Mouse (Mus musculus) heart, embryonic 14.5 days (tissue): ENCODE results near the gene Aco2. TPM values are rescaled to one million over a fixed set of nuclear protein-coding genes. Genes with fewer than 3 reads are reported as not detected.

ENCODE experiments used
- ATAC-seq: fragments of 200-750 bp; cut with Nextera tagmentation; 2 replicates; pipeline ENCODE4 v1.8.0; 2017; ENCODE audit warnings: low read depth, moderate TSS enrichment; ENCODE audit not compliant: insufficient number of reproducible peaks, insufficient read depth, low FRiP score
- H3K27ac ChIP-seq, 2 experiments: fragments of 200-500 bp in 1 of 2; fragments of 300-500 bp in 1 of 2; sonication (generic) in 1 of 2; replicated peaks in 1 of 2; 2 replicates each; pipeline ENCODE4 v1.5.1; 2012 to 2014; ENCODE audit warnings: low read depth in 2 of 2, low read length in 2 of 2, control low read depth in 1 of 2, mild to moderate bottlenecking in 1 of 2, mixed read lengths in 1 of 2; ENCODE audit not compliant: control insufficient read depth in 1 of 2, insufficient read depth in 1 of 2
- H3K27me3 ChIP-seq: fragments of 300-500 bp; sonication (generic); 2 replicates; pipeline ENCODE4 v1.6.1; 2014; ENCODE audit warnings: mild to moderate bottlenecking, low read length, control low read depth; ENCODE audit not compliant: control insufficient read depth, insufficient read depth
- H3K36me3 ChIP-seq: fragments of 300-500 bp; sonication (generic); 2 replicates; pipeline ENCODE4 v1.6.1; 2014; ENCODE audit warnings: mild to moderate bottlenecking, control low read depth, low read length, mixed read lengths; ENCODE audit not compliant: control insufficient read depth, insufficient read depth
- H3K4me1 ChIP-seq, 2 experiments: fragments of 200-500 bp in 1 of 2; fragments of 300-500 bp in 1 of 2; sonication (generic) in 1 of 2; 2 replicates each; pipeline ENCODE4 v1.6.1; 2012 to 2014; ENCODE audit warnings: low read length in 2 of 2, control low read depth in 1 of 2, mixed read lengths in 1 of 2; ENCODE audit not compliant: control insufficient read depth in 2 of 2, insufficient read depth in 2 of 2
- H3K4me2 ChIP-seq: fragments of 300-500 bp; sonication (generic); 2 replicates; pipeline ENCODE4 v1.6.1; 2014; ENCODE audit warnings: mild to moderate bottlenecking, low read length
- H3K4me3 ChIP-seq, 2 experiments: fragments of 200-500 bp in 1 of 2; fragments of 300-500 bp in 1 of 2; sonication (generic) in 1 of 2; 2 replicates each; pipeline ENCODE4 v1.5.1; 2012 to 2014; ENCODE audit warnings: low read length in 2 of 2, mild to moderate bottlenecking in 2 of 2, control low read depth in 1 of 2, low read depth in 1 of 2, moderate library complexity in 1 of 2; ENCODE audit not compliant: control insufficient read depth in 1 of 2, insufficient read depth in 1 of 2
- H3K9ac ChIP-seq: fragments of 300-500 bp; sonication (generic); 2 replicates; pipeline ENCODE4 v1.6.1; 2014; ENCODE audit warnings: mild to moderate bottlenecking, low read length
- H3K9me3 ChIP-seq: fragments of 300-500 bp; sonication (generic); 2 replicates; pipeline ENCODE4 v1.6.1; 2016; ENCODE audit warnings: low read length, control low read depth; ENCODE audit not compliant: control insufficient read depth
- WGBS: fragments of 180-500 bp; shearing (Covaris S2); extraction: QIAGEN DNeasy Blood & Tissue Kit; methylation state at CpG from one replicate; pipeline ENCODE4 v1.1.7; 2014; 5-methylcytosine and 5-hydroxymethylcytosine counted together
- polyA plus RNA-seq: library from polyadenylated mRNA; unstranded; fragments of >200 nt; fragmentation: Nextera tagmentation; extraction: Ambion mirVana; gene quantifications from 2 replicates; pipeline ENCODE4 v1.2.1, GENCODE M21; 2014

Gene Aco2
- polyA plus RNA-seq, 1 experiment from 2014 or later = 571 TPM

GRCm38 (mm10) chr15:81957598-81957997 lies 85.5 kb downstream of the Aco2 start:
- Histone ChIP-seq H3K9ac (no peak overlapping the region), H3K4me3 (no peak overlapping the region), H3K4me1 (0 out of 4 replicates have a peak, but pooled peaks cover 0 to 6% of the 10 kb centered on the region in 2 experiments), H3K27me3 (no peaks in the 10 kb centered on the region), H3K36me3 (peaks cover 13% of the 10 kb centered on the region), H3K4me2 (no peak overlapping the region), H3K9me3 (no peaks in the 10 kb centered on the region), H3K27ac (no peak overlapping the region)
- ATAC-seq = no peak
- WGBS = 86% methylated on average over 11 of the region's 11 CpGs

- WGBS = 61% methylated on average over 3 of the region's 3 CpGs
- Histone ChIP-seq H3K27ac (no peak overlapping the region), H3K9me3 (no peaks in the 10 kb centered on the region), H3K4me3 (no peak overlapping the region), H3K4me1 (0 out of 4 replicates have a peak, but pooled peaks cover 0 to 6% of the 10 kb centered on the region in 2 experiments), H3K27me3 (no peaks in the 10 kb centered on the region), H3K4me2 (no peak overlapping the region), H3K9ac (no peak overlapping the region; the same call in 1 of the 2 replicates), H3K36me3 (peaks cover 13% of the 10 kb centered on the region)
- no peak for ATAC-seq
Measured at GRCm38 (mm10) chr15:81958906-81959305, 86.8 kb downstream of the Aco2 start.

- ATAC-seq = peak; percentile 97
- 1% methylated on average over 77 of the region's 77 CpGs for WGBS
- Histone ChIP-seq H3K4me1 (0 out of 4 replicates have a peak, but pooled peaks cover 0 to 6% of the 10 kb centered on the region in 2 experiments), H3K27ac (peak within 1 kb of the TSS; percentile 72 to 74), H3K27me3 (no peaks in the 10 kb centered on the region), H3K36me3 (no peaks in the 10 kb centered on the region), H3K4me2 (peak within 1 kb of the TSS; percentile 99), H3K9ac (peak within 1 kb of the TSS; percentile 77), H3K4me3 (peak within 1 kb of the TSS; percentile 58 to 70), H3K9me3 (no peaks in the 10 kb centered on the region)
Measured at GRCm38 (mm10) chr15:81960171-81961077, 88.3 kb downstream of the Aco2 start, which contains the start of gene Pmm1. Pmm1 (minus strand) TSS chr15:81960930.

GRCm38 (mm10) chr15:81961078-81961451 lies 89.0 kb downstream of the Aco2 start:
- WGBS = under 1% methylated on average over 8 of the region's 8 CpGs
- no peak; the same call in 1 of the 2 replicates for ATAC-seq
- H3K9ac ChIP-seq = 0 out of 2 replicates have a peak overlapping the region, but pooled peaks have one; percentile 8
- H3K36me3 ChIP-seq = no peaks in the 10 kb centered on the region
- 0 out of 4 replicates have a peak, but pooled peaks cover 0 to 6% of the 10 kb centered on the region in 2 experiments for H3K4me1 ChIP-seq
- H3K27ac ChIP-seq = no peak overlapping the region
- no peaks in the 10 kb centered on the region for H3K27me3 ChIP-seq
- peak overlapping the region; percentile 99 for H3K4me2 ChIP-seq
- H3K9me3 ChIP-seq = no peaks in the 10 kb centered on the region
- peak overlapping the region; percentile 23 to 58 for H3K4me3 ChIP-seq

- Histone ChIP-seq H3K27ac (no peak overlapping the region), H3K27me3 (no peaks in the 10 kb centered on the region), H3K4me1 (0 out of 4 replicates have a peak, but pooled peaks cover 0 to 6% of the 10 kb centered on the region in 2 experiments), H3K4me3 (no peak overlapping the region), H3K9ac (no peak overlapping the region), H3K4me2 (no peak overlapping the region), H3K36me3 (no peaks in the 10 kb centered on the region), H3K9me3 (no peaks in the 10 kb centered on the region)
- no peak for ATAC-seq
- WGBS = 36% methylated on average over 1 of the region's 1 CpGs
Measured at GRCm38 (mm10) chr15:81964262-81964661, 92.2 kb downstream of the Aco2 start.

Other genes starting within 250 kb of the Aco2 start
- gene L3mbtl2, start 208.4 kb upstream of the Aco2 start, polyA plus RNA-seq = 14.0 and 15.0 TPM in 2 replicates
- gene Chadl, start 175.0 kb upstream of the Aco2 start, polyA plus RNA-seq = 1.1 and 1.3 TPM in 2 replicates
- gene Zc3h7b, start 127.3 kb upstream of the Aco2 start, polyA plus RNA-seq = 23.1 and 26.6 TPM in 2 replicates
- 71.1 and 75.3 TPM in 2 replicates for gene Rangap1, start 126.8 kb upstream of the Aco2 start, polyA plus RNA-seq
- 23.4 and 25.8 TPM in 2 replicates for gene Tef, start 69.9 kb upstream of the Aco2 start, polyA plus RNA-seq
- gene Tob2, start 13.5 kb upstream of the Aco2 start, polyA plus RNA-seq = 10.3 and 12.4 TPM in 2 replicates
- 103 and 106 TPM in 2 replicates for gene Phf5a, start 398 bp upstream of the Aco2 start, polyA plus RNA-seq
- 154 and 156 TPM in 2 replicates for gene Polr3h, start 53.9 kb downstream of the Aco2 start, polyA plus RNA-seq
- 5.5 and 6.7 TPM in 2 replicates for gene Csdc2, start 64.5 kb downstream of the Aco2 start, polyA plus RNA-seq
- gene Pmm1, start 88.6 kb downstream of the Aco2 start, polyA plus RNA-seq = 18.3 and 19.7 TPM in 2 replicates
- not detected in 2 replicates for gene 1700029P11Rik, start 108.2 kb downstream of the Aco2 start, polyA plus RNA-seq
- 57.7 and 64.1 TPM in 2 replicates for gene Xrcc6, start 115.5 kb downstream of the Aco2 start, polyA plus RNA-seq
- gene Desi1, start 161.6 kb downstream of the Aco2 start, polyA plus RNA-seq = 19.8 and 21.8 TPM in 2 replicates
- gene Snu13, start 175.3 kb downstream of the Aco2 start, polyA plus RNA-seq = 160 and 178 TPM in 2 replicates
- not detected in 2 replicates for gene 4930407I10Rik, start 186.8 kb downstream of the Aco2 start, polyA plus RNA-seq
- not detected in 2 replicates for gene Mei1, start 197.7 kb downstream of the Aco2 start, polyA plus RNA-seq